Mouse (Mus musculus): ENCODE measurements at regions not wholly inside any gene's neighbourhood (a gene's known extent, or its start where the extent isn't known, plus 50 kb on each side); places are given as distances from the start of the nearest gene placed in this dataset.
"Not testable (repeated sequence)": the region's sequence is repeated elsewhere in the genome, so short reads cannot be mapped to it uniquely, and the experiment has no call there.

DNA sequence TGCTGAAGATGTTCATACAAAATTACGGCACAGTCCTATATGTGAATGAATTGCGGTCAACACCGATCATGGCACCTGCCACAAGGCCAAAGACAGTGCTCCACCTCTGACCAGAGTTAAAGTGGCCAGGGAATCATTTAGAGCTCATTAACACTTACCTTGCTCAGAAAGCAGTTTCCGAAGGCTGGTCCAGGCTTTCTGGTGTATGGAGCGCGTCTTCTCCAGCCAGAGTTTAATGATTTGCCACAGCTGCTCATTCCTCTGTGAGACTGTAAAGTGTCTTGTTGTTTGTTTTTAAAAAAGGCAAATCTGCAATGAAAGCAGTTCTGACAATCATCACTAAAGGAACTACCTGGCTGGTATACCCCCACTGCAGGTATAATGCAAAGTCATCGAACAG lies 256.7 kb downstream of the Nfkbiz start:
- DNase-seq (ENCODE audit: low read depth, low spot score), result no peak

GRCm38 (mm10) chr16:55580827-55581226 lies 257.9 kb downstream of the Nfkbiz start:
- no peak for DNase-seq (ENCODE audit: low read depth, low spot score)

DNA sequence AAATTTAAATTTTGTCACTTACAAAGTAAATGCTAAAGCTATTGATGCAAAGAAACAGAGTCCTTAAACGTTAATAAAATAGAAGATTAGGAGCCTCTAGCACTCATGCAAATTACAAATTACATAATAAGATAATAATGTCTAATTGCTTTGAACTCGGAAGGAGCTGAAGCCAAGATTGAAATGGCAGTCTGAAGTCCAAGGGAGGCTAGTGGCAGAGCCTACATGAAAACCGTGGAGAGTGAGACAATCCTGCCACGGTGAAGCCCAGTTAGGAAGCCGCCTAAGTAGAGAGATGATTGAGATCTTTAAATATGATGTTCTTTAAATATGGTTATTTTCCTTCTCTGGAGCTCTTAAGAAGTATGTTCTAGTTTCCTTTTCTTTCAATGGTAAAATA lies 260.0 kb downstream of the Nfkbiz start:
- DNase-seq (ENCODE audit: low read depth, low spot score), result no peak

- DNase-seq (ENCODE audit: low read depth, low spot score), result not testable (repeated sequence)
Observed at GRCm38 (mm10) chr16:55575609-55576283, 263.0 kb downstream of the Nfkbiz start.

GRCm38 (mm10) chr16:55571106-55571505 lies 267.6 kb downstream of the Nfkbiz start:
- DNase-seq (ENCODE audit: low read depth, low spot score), result peak; percentile 22

DNA sequence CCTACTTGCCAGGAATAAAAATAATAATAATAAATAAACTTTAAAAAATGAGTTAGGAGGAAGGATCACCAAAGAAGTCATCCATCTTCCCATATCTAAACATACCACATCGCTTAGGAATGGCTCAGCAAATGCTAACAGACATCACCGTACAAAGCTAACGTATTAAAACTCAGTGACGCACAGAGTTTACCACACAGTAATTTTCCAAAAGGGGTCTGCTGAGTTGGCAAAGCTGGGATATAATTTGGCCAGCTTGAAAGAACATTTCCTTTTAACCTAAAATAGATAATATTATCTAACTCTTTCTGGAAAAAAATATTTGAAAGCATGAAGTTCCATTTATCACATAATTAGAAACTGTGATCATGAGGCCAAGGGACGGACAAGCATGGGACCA lies 268.6 kb downstream of the Nfkbiz start:
- no peak for DNase-seq (ENCODE audit: low read depth, low spot score)

- DNase-seq (ENCODE audit: low read depth, low spot score), result peak; percentile 71
Observed at GRCm38 (mm10) chr16:55555821-55556535, 258.2 kb upstream of the Zpld1 start.

GRCm38 (mm10) chr16:55555224-55555623 lies 257.4 kb upstream of the Zpld1 start:
- DNase-seq (ENCODE audit: low read depth, low spot score), result peak; percentile 17

- DNase-seq (ENCODE audit: low read depth, low spot score), result no peak
Observed at GRCm38 (mm10) chr16:55553896-55554295, 256.1 kb upstream of the Zpld1 start.

- DNase-seq (ENCODE audit: low read depth, low spot score), result no peak
Observed at GRCm38 (mm10) chr16:55551348-55551747, 253.6 kb upstream of the Zpld1 start.

DNA sequence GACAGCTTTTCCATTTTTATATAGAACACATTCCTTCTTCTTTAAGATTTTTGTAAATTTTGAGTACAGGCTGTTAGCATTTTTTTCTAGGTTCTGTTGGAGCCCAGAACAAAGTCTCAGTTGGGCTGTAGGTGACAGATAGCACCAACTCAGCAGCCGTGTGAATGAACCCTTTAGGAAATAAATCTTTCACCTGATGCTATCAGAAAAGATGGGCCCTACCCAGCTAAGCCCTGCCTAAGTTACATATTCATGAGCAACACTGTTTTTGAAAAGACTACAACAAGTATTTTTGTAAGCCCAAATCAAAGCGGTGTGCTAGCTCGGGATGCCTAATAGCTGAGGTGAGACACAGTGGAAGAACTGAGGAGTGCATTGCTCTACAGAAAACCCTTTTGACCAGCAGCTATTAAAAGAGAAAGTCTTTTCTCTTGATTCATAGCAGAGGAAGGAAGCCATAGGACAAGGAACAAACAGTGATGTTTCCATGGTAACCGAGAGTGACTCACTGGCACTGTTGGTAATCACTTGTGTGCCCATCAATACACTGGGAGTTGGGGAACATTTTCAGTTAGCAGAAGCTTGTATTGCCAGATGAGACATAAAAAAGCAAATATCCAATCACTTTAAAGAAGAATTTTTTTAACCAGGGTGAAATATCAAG lies 253.0 kb upstream of the Zpld1 start:
- DNase-seq (ENCODE audit: low read depth, low spot score), result peak; percentile 87

GRCm38 (mm10) chr16:55547095-55547494 lies 249.3 kb upstream of the Zpld1 start:
- no peak for DNase-seq (ENCODE audit: low read depth, low spot score)

DNA sequence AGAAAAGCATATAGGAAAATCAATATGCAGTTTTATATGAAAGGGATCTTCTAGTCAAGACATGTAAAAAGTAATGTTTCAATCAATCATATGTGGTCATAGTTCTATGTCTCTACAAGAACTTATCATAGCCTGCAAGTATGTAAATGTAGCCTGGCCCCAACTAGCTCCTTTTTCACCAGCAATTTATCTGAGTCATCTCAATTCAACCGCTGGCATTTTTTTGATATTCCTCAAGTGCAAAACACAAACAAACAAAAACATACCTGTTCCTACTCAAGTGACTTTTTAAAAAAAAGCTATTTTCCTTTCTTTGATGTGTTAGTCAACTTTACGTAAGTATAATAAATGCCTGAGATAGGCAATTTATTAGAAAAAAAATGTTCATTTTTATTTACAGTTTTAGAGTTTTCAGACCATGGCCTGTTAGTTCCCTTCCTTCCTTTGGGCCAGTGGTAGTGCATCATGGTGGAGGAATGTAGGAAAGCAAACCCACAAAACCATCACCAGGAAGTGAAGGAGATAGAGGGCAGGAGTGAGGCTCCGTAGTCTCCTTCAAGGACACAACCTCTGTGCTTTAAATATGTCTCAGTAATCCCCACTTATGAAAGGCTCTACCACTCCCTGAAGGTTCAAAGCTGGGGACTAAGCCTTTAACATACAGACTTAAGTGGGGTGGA lies 242.7 kb upstream of the Zpld1 start:
- no peak for DNase-seq (ENCODE audit: low read depth, low spot score)

DNA sequence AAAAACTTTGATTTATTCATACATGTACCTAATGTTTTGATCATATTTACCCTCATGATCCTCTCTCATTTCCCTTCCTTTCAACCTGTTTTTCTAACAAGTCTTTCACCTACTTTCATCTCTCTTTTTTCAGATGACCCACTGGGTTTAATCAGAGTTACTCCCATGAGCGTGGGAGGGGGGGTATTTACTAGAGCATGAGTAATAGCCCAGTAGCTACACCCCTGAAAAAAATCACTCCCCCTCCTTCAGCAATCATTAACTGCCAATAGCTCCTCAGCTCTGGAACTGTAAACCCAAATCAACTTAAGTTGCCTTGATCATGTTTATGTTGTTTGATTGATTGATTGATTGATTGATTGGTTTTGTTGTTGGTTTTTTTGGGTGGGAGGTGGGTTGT lies 241.4 kb upstream of the Zpld1 start:
- DNase-seq (ENCODE audit: low read depth, low spot score), result no peak

DNA sequence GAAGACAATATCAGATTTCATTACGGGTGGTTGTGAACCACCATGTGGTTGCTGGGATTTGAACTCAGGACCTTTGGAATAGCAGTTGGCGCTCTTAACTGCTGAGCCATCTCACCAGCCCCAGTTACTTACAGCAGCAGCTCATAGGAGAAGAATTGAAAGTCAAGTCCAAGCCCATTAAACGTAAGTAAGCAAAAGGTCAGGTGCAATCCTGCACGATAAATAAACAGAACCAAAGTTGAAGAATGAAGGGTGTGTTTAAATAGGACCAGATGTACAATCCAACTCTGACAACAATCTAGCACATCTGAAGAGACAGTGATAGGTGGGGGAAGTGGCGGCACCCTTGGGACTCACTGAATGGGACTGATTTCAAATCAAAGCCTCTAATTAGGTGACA lies 239.8 kb upstream of the Zpld1 start:
- no peak for DNase-seq (ENCODE audit: low read depth, low spot score)

GRCm38 (mm10) chr16:55532686-55533085 lies 234.9 kb upstream of the Zpld1 start:
- no peak for DNase-seq (ENCODE audit: low read depth, low spot score)

GRCm38 (mm10) chr16:55530844-55531243 lies 233.1 kb upstream of the Zpld1 start:
- DNase-seq (ENCODE audit: low read depth, low spot score), result peak; percentile 63

GRCm38 (mm10) chr16:55527680-55528079 lies 229.9 kb upstream of the Zpld1 start:
- no peak for DNase-seq (ENCODE audit: low read depth, low spot score)

DNA sequence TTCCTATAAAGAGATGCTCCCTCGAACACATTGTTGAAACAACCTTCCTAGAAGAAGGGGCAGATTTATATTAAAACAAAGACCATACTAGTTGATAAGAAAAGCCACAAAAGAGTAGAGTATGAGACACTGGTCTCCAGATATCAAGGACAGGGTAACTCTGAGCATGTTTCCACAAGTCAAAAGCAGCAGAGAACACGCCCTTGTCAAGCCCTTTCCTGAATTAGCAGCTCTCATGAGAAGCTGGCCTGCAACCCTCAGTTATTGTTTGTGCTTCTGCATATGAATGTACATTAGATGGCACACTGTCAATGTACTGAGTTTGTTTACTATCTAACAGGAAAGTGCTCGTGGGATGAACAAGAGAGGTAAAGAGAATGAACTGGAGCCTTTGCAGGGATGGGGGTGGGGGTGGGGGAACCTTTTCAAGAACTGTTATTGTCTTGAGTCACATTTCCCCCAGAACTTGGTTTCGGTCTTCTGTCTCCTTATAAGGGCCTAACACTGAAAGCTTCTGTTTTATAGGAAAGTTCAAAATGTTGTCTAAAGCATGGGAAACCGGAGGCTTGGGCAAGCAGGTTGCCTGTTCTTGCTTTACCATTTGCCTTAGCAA lies 228.6 kb upstream of the Zpld1 start:
- DNase-seq (ENCODE audit: low read depth, low spot score), result no peak

GRCm38 (mm10) chr16:55523264-55523663 lies 225.5 kb upstream of the Zpld1 start:
- DNase-seq (ENCODE audit: low read depth, low spot score), result no peak

- DNase-seq (ENCODE audit: low read depth, low spot score), result no peak
Observed at GRCm38 (mm10) chr16:55522283-55522682, 224.5 kb upstream of the Zpld1 start.
